Mouse (Mus musculus) mesoderm, embryonic 11.5 days (tissue): ENCODE data around the gene Krt10.

Experiments
- DNase-seq: peaks from one replicate; pipeline ENCODE4 v3.0.0-alpha.2; 2012; ENCODE audit warnings: low read depth, low spot score

Gene Krt10

DNA sequence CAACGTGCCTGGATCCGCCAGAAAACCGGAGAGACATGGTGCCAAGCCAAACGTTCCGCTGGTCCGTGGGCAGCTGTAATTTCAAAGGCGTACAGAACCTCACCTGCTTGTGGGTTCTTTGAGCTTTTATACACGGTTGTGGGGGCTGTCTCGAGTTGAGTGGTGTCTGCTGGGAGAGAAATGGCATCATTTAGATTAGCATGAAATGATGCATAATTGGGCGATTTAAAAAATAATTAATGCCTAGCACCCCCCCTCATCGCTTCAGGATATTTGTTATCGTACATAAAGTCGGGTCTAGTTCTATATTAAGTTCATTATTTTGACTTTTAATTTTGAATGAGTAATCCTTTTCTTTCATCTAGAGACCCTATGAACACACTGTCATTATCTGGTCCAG lies 14.4 kb downstream of the Krt10 start, which contains the start of gene Krt28:
Krt28 (minus strand) TSS at position 101 of the 400 bp plus-strand sequence.
- no peak for DNase-seq

DNA sequence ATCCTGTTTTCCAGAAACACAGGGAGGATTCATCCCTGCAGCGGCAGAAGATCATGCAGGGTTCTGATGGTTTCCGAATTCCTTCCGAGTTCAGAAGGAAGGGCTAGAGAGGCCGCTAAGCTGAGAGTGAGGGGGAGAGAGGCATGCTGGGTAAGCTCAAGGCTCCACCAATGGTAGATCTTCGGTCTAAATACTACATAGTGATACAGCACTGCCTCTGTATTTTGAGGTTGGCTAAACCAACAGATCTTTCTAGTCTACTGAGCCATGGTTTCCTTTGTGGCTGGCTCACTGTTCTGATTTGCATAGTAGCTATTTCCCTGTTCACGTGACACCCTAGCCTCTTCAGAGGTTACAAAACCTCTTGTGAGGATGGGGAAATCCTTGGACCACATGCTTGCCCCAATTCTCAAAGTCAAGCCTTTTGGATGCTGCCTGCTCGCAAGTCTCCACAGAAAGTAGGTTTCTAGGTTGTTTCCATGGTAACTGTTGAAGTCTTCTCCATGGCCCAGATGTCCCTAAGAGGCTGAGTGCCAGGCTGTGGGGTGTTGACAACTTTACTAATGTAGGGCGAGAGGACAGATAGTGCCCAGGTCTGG lies 19.2 kb downstream of the Krt10 start:
- no peak for DNase-seq

DNA sequence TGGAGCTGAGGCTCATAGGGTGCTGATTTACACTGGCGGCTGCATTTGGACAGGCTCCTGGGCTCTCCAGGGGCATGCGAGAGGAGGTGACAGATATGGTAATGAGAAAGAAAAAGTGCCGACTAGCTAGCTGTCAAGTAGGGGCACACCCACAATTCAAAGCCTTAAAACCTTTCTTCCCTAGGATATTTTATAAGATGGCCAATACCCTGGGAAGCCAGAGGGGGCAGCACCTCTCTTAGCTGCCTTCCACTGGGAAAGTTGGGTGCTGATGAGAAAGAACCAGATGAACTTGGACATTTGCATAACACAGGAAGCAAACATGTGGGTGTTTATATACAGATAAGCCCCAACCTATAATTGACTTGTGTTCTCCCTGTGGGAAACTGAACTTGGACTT lies 19.9 kb downstream of the Krt10 start:
- peak; percentile 20 for DNase-seq

DNA sequence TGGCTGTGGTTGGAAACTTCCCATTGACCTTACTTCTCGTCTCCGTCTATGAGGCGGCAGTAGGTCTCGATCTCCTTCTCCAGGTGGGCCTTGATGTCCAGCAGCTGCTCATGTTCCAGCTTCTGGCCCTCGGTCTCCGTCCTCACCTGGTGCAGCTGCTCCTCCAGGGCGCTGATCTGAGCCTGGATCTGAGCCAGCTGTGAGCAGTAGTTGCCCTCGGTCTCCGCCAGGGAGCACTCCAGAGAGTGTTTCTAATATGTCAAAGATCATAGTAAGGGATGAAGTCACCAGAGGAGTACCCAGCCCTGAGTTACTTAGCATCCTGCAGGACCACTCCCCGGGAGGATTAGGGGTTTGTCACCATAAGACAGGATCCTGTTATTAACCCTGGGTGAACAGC lies 22.4 kb downstream of the Krt10 start:
- peak; percentile 4 for DNase-seq

DNA sequence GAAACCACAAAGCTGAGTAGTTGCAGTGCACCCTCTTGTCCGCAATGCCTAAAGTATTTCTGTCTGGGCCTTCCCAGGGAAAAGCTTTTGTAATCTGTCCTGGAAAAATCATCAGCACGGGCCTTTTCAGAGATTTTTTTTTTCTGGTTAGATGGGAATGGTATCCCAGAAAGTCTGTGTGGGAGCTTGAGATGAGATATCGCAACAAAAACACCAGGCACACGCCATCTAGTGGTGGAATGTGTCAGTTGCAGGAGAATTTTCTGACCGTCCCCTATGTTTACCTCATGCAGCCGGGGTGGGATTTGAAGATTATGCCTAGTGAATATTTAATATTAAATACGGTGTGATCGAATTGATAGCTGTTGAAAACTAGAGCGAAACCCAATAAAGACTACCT lies 24.8 kb downstream of the Krt10 start:
- peak; percentile 77 for DNase-seq

DNA sequence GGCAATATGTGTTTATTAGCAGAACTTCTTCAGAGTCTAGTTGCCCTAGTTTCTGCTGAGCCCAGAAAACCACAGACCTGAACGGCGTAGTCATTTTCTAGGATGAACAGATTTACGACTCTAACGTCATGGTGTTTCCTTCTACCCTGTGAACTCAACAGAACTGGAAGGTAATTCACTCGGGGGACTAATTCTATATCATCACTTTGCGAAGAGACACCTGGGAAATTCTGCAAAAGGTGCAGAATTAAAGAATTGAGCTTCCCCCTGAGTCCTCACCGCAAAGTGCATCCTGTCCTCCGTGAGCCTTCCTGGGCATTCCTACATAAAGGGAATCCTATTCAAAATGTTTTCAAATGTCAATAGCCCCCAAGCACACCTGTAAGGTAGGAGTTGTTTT lies 27.7 kb downstream of the Krt10 start:
- no peak for DNase-seq

DNA sequence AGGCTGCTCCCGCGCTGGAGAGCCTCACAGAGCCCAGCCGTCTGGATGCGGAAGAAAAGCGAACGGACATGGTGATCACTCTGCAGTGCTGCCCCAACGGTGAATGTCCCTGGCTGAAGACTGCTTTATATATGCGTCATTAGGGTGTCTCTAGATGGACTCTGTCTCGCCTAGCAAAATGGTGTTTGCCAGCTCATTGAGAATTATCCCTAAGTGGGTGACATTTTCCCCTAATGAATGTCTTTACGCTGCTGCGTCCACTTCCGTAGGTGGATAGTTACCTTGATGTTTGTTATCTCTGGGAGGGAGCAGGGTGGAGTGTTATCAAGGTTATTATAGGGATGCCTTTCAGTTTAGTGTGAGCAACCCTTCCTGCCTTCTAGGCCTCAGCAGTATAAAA lies 38.2 kb downstream of the Krt10 start, which contains the start of gene Krt27:
Krt27 (minus strand) TSS at position 101 of the 400 bp plus-strand sequence.
- no peak for DNase-seq

DNA sequence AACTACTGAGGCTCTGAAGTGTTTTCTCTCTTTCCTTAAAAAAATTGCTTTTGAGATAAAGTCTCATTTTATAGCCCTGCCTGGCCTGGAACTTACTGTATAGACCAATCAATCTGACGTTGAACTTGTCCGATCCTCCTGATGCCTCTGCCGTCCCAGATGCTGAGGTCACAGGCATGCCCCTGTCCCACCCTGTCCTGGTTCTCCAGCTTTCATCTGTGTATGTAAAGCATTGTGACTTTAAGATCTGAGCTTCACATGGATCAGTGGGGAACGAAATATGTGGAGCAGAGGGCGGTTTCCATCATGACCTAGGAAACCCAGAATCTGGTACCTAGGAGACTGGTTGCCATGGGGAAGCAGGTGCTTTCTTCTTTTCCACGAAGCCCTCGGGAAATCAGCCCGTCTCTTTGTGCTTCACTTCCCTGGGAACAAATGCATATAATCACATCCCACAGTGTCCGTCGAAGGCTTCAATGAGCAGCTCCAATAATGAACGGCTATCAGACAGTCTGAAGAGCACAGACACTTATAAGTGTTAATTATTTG lies 49.8 kb downstream of the Krt10 start:
- DNase-seq: peak; percentile 23

DNA sequence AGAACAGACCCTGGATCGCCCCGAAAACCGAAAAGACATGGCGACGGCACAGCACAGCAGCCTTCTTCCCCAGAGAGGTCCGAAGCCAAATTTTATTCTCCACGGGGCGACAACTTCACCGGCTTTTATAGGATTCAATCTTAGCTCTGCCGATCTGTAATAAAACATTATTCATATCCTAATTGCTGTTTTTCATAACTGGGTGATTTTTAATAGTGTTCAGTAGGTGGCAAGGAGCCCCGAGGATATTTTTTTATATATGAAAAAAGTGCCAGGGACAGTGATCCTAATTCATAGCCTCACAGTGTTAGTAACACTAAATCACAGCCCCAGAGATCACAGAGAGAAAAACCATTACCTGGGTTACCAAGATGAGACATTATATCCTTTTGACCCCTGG lies 51.3 kb downstream of the Krt10 start, which contains the start of gene Krt26:
Krt26 (minus strand) TSS at position 101 of the 400 bp plus-strand sequence.
- DNase-seq: no peak
